Mouse (Mus musculus): ENCODE measurements around the gene Gm10309.

GRCm38 (mm10) chr17:86467291-86467898 lies 37.6 kb downstream of the Gm10309 start:
- TF ChIP-seq GATA1 (IDR thresholded peaks at IDR 0.05; ENCODE audit: borderline replicate concordance, low read length) = no peak
- no peak for TF ChIP-seq FLI1 (IDR thresholded peaks at IDR 0.05; ENCODE audit: low read length)

All from megakaryocyte, embryonic 14.5 days (primary cell).